Mouse (Mus musculus) cerebellum, adult 2 months (tissue): ENCODE measurements around the gene Usp19. TPM values are rescaled to one million over a fixed set of nuclear protein-coding genes. Genes with fewer than 3 reads are reported as not detected.
A peak's percentile ranks its signal among the peaks of the same experiment; 100 is the strongest.

Experiments used
- DNase-seq, 2 experiments: peaks; one replicate each; pipeline ENCODE4 v3.0.0; 2021
- H3K27ac ChIP-seq: fragments of 200-500 bp; 2 replicates; pipeline ENCODE4 v1.5.1; 2012; ENCODE audit warnings: low read length, control low read depth, inconsistent platforms; ENCODE audit not compliant: insufficient read depth
- H3K27me3 ChIP-seq: fragments of 200-500 bp; 2 replicates; pipeline ENCODE4 v1.6.1; 2012; ENCODE audit warnings: inconsistent platforms, mild to moderate bottlenecking, low read length, moderate library complexity; ENCODE audit not compliant: control insufficient read depth, insufficient read depth
- H3K4me1 ChIP-seq: fragments of 200-500 bp; 2 replicates; pipeline ENCODE4 v1.6.1; 2011; ENCODE audit warnings: low read length; ENCODE audit not compliant: control insufficient read depth, insufficient read depth
- H3K4me3 ChIP-seq: fragments of 200-500 bp; replicated peaks from 2 replicates; pipeline ENCODE3; 2011; ENCODE audit warnings: mild to moderate bottlenecking, low read depth, low read length, control low read depth; ENCODE audit not compliant: insufficient read depth
- CTCF ChIP-seq: fragments of 200-500 bp; IDR thresholded peaks from 2 replicates; pipeline ENCODE4 v1.5.1; 2011; ENCODE audit warnings: low read depth, mild to moderate bottlenecking, control low read depth, low read length, moderate library complexity, borderline replicate concordance; ENCODE audit not compliant: insufficient read depth
- POLR2A ChIP-seq: fragments of 200-500 bp; IDR thresholded peaks from 2 replicates; pipeline ENCODE4 v1.6.1; 2011; ENCODE audit warnings: low read length, control low read depth, borderline replicate concordance; ENCODE audit not compliant: insufficient read depth
- WGBS: fragments of 180-500 bp; shearing (Covaris S2); methylation state at CpG from one replicate; pipeline ENCODE4 v1.1.7; 2018; 5-methylcytosine and 5-hydroxymethylcytosine counted together
- polyA plus RNA-seq: library from polyadenylated mRNA; depleted of rRNA; stranded (reverse); fragments of >200 nt; gene quantifications from 2 replicates; pipeline ENCODE4 v1.2.3, GENCODE M21; 2012

The Usp19 gene
- polyA plus RNA-seq, 1 experiment, result 192 TPM

DNA sequence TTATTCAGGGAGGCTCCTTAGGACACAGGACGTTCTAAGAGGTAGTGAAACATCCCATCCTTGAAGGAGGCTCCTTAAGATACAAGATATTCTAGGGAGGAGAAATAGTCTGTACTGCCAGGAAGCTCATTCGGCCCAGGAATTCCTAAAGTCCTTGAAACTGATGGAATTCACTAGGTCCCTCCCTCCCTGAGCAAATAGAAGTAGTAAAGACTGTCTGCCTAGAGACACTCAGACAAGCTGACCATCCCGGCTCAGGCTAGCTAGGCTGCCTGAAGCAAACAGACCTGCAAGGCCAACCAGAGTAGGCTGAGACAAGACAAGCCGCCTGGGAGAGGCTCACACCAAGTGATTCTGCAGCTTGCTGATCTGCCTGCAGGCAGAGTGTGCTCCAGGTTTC, 20.6 kb upstream of the Usp19 start:
- TF ChIP-seq POLR2A (no peak), CTCF (no peak)
- H3K4me3 ChIP-seq, result no peak overlapping the region
- H3K27ac ChIP-seq, result no peak overlapping the region
- WGBS, result 78% methylated on average over 4 of the region's 4 CpGs
- no peaks in the 10 kb centered on the region for H3K4me1 ChIP-seq
- H3K27me3 ChIP-seq, result no peaks in the 10 kb centered on the region
- DNase-seq, result no peak

DNA sequence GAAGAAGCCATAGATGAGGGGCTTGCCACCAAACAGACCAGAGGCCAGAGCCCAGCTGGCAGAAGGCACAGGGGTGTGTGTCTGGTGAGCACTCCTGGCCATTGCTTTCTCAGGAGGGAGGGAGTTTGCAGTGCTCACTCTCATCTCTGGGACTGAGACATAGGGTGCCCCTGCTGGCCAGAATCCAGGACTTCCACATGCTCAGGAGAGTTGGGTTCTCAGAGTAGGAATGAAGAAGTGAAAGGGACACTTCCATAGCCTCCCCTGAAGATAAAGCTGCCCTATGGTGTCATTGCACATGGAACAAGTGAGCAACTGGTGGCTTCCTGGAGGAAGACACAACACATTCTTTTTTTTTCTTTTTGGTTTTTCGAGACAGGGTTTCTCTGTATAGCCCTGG, 15.9 kb upstream of the Usp19 start:
- DNase-seq, result no peak
- Histone ChIP-seq H3K27ac (no peak overlapping the region), H3K4me3 (no peak overlapping the region), H3K27me3 (no peaks in the 10 kb centered on the region), H3K4me1 (no peaks in the 10 kb centered on the region)
- 32% methylated on average over 1 of the region's 1 CpGs for WGBS
- no peak for TF ChIP-seq CTCF
- TF ChIP-seq POLR2A, result no peak

DNA sequence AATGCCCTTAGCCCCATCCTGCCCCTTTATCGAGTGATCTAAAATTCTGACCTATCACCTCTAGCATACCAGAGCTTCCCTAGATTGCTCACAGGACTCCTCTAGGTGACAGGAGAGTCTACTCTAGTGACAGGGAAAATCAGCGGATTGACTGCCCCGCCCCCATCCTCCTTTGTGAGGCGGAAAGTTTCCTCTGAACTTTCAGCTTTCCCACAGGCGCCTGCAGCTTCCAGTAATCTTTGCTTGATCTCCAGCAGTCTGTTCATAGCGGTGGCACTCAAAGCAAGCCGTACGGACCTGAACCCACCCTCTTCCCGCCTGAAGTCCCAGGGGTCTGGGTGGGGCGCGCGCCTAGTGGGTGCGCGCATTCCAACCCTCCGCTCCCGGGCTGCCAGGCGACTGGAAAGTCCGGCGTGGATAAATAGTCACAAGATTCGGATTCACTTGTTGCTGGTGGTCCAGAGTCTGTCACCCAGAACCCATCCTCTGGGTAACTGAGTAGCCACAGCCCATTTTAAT, 11.7 kb upstream of the Usp19 start:
- H3K4me3 ChIP-seq, result peak overlapping the region; percentile 4
- H3K27me3 ChIP-seq, result no peaks in the 10 kb centered on the region
- WGBS, result 3% methylated on average over 20 of the region's 20 CpGs
- no peak for DNase-seq
- H3K4me1 ChIP-seq, result no peaks in the 10 kb centered on the region
- no peak overlapping the region for H3K27ac ChIP-seq
- TF ChIP-seq CTCF (no peak), POLR2A (no peak)

DNA sequence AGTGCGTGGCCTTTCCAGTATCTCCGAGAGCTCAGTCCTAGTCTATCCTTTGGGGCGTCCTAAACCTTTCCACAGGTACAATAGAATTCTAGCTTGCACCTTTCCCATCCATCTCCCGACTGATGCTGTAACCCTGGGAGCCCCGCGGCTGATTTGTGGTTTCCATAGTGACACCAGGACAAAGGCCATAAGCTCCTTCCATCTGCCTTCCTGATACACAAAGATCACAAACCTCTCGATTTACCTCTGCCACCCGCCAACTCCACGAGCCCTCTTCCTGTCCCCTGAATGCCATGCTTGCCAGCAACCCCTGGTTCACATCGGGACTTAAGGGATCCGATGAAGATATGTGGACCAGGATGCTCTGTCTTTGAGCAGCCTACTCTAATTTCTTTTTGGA, 11.2 kb upstream of the Usp19 start:
- no peak overlapping the region for H3K4me3 ChIP-seq
- H3K27me3 ChIP-seq, result no peaks in the 10 kb centered on the region
- H3K27ac ChIP-seq, result no peak overlapping the region
- TF ChIP-seq POLR2A (no peak), CTCF (no peak)
- WGBS, result 27% methylated on average over 11 of the region's 11 CpGs
- no peaks in the 10 kb centered on the region for H3K4me1 ChIP-seq
- no peak for DNase-seq

DNA sequence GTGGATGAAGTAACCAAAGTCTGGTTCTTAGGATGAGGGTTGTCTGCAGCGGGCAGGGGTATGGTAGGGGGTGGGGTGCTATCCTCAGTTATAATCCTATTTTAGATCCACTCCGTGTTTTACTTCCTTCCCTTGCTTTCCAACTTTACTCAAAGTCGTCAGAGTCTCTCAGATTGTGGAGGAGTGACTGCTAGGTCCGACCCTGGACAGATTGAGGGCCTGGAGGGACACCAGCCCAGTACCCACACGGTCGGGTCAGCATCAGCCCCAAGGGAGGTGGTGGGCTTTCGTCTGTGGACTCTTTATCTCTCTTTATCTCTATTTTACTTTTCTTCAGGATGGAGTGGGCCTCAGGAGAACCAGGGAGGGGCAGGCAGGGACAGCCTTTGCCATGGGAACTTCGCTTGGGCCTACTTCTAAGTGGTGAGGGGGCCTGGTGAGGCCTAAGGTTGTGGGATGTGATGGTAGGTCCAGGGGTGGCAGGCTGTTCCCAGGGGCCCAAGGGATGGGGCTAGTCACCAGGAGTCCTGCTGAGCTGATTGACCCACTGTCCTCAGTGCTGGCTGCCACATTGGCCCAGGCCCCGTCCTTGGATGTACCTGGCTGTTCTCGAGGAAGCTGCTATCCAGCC, 10.6 kb upstream of the Usp19 start, which contains the start of gene Lamb2:
Gene Lamb2 (plus strand): TSS at position 16 of the 631 bp plus-strand sequence.
- TF ChIP-seq CTCF (no peak), POLR2A (no peak)
- H3K4me1 ChIP-seq, result no peaks in the 10 kb centered on the region
- H3K4me3 ChIP-seq, result peak within 1 kb of the TSS; percentile 35
- 40% methylated on average over 10 of the region's 10 CpGs for WGBS
- no peak within 1 kb of the TSS for H3K27ac ChIP-seq
- no peaks in the 10 kb centered on the region for H3K27me3 ChIP-seq
- no peak for DNase-seq

DNA sequence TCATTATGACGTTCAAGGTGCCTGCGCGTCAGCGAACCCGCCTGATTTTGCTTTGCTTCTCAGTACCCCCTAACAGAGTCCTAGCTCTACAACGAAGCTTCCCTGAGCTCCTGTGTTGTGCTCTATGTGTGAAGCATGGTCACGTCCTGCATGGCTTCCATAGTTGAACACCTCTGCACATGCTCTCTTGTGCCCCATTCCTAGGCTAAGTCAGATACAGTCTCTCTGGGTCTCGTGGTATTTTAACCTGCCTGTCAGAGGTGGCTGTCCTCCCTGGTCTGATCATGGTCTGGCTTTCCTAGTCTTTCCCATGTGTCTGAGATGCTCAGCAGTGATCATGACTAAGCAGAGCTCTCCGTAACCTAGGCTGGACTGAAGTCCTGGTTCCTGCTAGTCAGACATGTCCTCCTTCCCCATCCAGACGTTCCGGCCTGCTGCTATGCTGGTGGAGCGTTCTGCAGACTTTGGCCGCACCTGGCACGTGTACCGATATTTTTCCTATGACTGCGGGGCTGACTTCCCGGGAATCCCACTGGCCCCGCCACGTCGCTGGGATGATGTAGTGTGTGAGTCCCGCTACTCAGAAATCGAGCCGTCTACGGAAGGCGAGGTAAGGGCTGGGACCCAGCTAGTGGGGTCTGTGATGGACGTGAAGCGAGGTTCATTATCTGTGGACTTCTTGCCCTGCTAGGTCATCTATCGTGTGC, 9.4 kb upstream of the Usp19 start:
- WGBS, result 87% methylated on average over 28 of the region's 28 CpGs
- no peak for DNase-seq
- TF ChIP-seq CTCF (no peak), POLR2A (no peak)
- Histone ChIP-seq H3K27ac (no peak overlapping the region), H3K4me3 (no peak overlapping the region), H3K4me1 (no peaks in the 10 kb centered on the region), H3K27me3 (no peaks in the 10 kb centered on the region)

DNA sequence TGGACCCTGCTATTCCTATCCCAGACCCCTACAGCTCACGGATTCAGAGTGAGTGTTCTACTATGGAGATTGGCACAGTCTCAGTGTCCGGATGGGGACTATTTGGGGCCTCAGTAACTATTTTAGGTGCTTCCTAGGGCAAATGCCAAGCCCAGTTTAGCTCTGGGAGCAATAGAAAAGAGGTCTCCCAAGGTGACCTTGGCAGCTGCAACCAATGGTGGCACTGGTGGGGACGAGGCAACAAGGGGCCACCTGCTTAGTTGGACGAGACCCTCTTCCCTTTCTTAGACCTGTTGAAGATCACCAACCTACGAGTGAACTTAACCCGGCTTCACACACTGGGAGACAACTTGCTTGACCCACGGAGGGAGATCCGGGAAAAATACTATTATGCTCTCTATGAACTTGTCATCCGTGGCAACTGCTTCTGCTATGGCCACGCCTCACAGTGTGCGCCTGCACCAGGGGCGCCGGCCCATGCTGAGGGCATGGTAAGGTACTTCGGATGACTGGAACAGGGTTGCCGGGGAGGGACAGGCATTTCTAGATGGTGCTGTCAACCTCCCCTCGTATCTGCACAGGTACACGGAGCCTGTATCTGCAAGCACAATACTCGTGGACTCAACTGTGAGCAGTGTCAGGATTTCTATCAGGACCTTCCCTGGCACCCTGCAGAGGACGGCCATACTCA, 8.7 kb upstream of the Usp19 start:
- WGBS, result 81% methylated on average over 19 of the region's 19 CpGs
- no peaks in the 10 kb centered on the region for H3K27me3 ChIP-seq
- no peak for DNase-seq
- H3K4me3 ChIP-seq, result no peak overlapping the region
- no peak overlapping the region for H3K27ac ChIP-seq
- TF ChIP-seq CTCF (no peak), POLR2A (no peak)
- no peaks in the 10 kb centered on the region for H3K4me1 ChIP-seq
